Mouse (Mus musculus) midbrain, embryonic 16.5 days (tissue): ENCODE measurements around the gene Klhl8. TPM values are rescaled to one million over a fixed set of nuclear protein-coding genes. Genes with fewer than 3 reads are reported as not detected.

ENCODE experiments used
- ATAC-seq: fragments of 200-750 bp; cut with Nextera tagmentation; 2 replicates; pipeline ENCODE4 v1.8.0; 2017; ENCODE audit warnings: moderate TSS enrichment
- H3K27ac ChIP-seq: fragments of 300-500 bp; sonication (generic); 2 replicates; pipeline ENCODE4 v1.5.1; 2014; ENCODE audit warnings: mild to moderate bottlenecking, low read length, mixed read lengths
- H3K27me3 ChIP-seq: fragments of 300-500 bp; sonication (generic); 2 replicates; pipeline ENCODE4 v1.6.1; 2014; ENCODE audit warnings: low read depth, low read length, mixed read lengths; ENCODE audit not compliant: control insufficient read depth, insufficient read depth
- H3K36me3 ChIP-seq: fragments of 300-500 bp; sonication (generic); 2 replicates; pipeline ENCODE4 v1.6.1; 2014; ENCODE audit warnings: mild to moderate bottlenecking, low read length, moderate library complexity, mixed read lengths; ENCODE audit not compliant: control insufficient read depth, insufficient read depth
- H3K4me1 ChIP-seq: fragments of 300-500 bp; sonication (generic); 2 replicates; pipeline ENCODE4 v1.6.1; 2014; ENCODE audit warnings: mild to moderate bottlenecking, low read length, mixed read lengths; ENCODE audit not compliant: control insufficient read depth, insufficient read depth
- H3K4me2 ChIP-seq: fragments of 300-500 bp; sonication (generic); 2 replicates; pipeline ENCODE4 v1.6.1; 2014; ENCODE audit warnings: mild to moderate bottlenecking, low read length, mixed read lengths
- H3K4me3 ChIP-seq: fragments of 300-500 bp; sonication (generic); 2 replicates; pipeline ENCODE4 v1.5.1; 2014; ENCODE audit warnings: low read depth, mild to moderate bottlenecking, low read length, moderate library complexity, mixed read lengths
- H3K9ac ChIP-seq: fragments of 300-500 bp; sonication (generic); 2 replicates; pipeline ENCODE4 v1.6.1; 2014; ENCODE audit warnings: low read depth, low read length, mixed read lengths
- H3K9me3 ChIP-seq: fragments of 300-500 bp; sonication (generic); replicated peaks from 2 replicates; pipeline ENCODE4 v1.6.1; 2014; ENCODE audit warnings: mild to moderate bottlenecking, low read length, mixed read lengths; ENCODE audit not compliant: control insufficient read depth, poor library complexity, severe bottlenecking
- WGBS: fragments of 180-500 bp; shearing (Covaris S2); extraction: QIAGEN DNeasy Blood & Tissue Kit; methylation state at CpG from one replicate; pipeline ENCODE4 v1.1.7; 2014; 5-methylcytosine and 5-hydroxymethylcytosine counted together
- polyA plus RNA-seq: library from polyadenylated mRNA; unstranded; fragments of >200 nt; fragmentation: Nextera tagmentation; extraction: Ambion mirVana; gene quantifications from 2 replicates; pipeline ENCODE4 v1.2.1, GENCODE M21; 2015

The Klhl8 gene
- polyA plus RNA-seq, 1 experiment from 2014 or later: 49.7 TPM

- Histone ChIP-seq H3K4me3 (no peak overlapping the region), H3K4me1 (peaks cover 7% of the 10 kb centered on the region), H3K27ac (no peak overlapping the region), H3K36me3 (no peaks in the 10 kb centered on the region; the same call in 1 of the 2 replicates), H3K4me2 (no peak overlapping the region), H3K9me3 (no peaks in the 10 kb centered on the region), H3K27me3 (no peaks in the 10 kb centered on the region), H3K9ac (no peak overlapping the region)
- 66% methylated on average over 5 of the region's 5 CpGs for WGBS
- peak; percentile 59 for ATAC-seq
These were observed 54.6 kb downstream of the Klhl8 start for GRCm38 (mm10) chr5:103856286-103857009.

DNA sequence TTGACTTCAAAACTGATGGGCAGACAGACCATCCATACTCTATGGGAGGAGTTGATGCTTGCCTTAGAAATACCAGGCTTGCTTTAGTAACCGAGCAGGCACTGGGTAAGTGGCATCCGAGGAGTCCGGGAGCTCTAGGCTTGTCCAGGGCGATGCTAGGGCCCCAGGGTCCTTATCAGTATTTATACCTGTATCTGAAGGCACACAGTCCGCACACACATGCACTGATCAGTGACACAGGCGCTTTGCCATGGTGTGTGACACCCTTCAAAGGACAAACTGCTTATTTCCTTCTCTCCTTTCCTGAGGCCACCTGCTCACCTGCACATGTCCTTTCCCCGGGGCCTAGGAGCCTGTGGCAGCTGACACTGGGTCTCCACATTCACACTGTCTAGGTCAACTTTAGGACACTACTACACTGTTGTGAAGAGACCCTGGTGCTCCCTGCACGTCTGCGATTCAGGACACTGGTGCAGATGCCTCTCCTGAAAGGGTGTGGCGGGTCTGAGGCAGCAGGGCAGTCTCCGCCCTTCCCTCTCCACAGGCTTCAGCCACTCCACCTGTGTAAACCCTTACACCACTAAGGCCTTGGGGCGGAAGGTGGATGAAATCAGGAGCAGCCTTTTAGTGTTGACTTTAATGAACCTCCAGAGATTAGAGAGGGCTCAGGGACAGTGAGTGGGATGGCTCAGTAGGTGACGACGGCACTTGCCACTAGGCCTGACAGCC is 55.4 kb downstream of the Klhl8 start:
- 85% methylated on average over 14 of the region's 14 CpGs for WGBS
- H3K4me3 ChIP-seq: no peak overlapping the region
- H3K9ac ChIP-seq: peak overlapping the region; percentile 28; the same call in 1 of the 2 replicates
- H3K4me1 ChIP-seq: peaks cover 7% of the 10 kb centered on the region
- no peak overlapping the region for H3K4me2 ChIP-seq
- no peak overlapping the region for H3K27ac ChIP-seq
- H3K27me3 ChIP-seq: no peaks in the 10 kb centered on the region
- ATAC-seq: peak; percentile 55; the same call in 1 of the 2 replicates
- H3K36me3 ChIP-seq: no peaks in the 10 kb centered on the region
- H3K9me3 ChIP-seq: no peaks in the 10 kb centered on the region

GRCm38 (mm10) chr5:103854807-103855194 is 56.3 kb downstream of the Klhl8 start:
- Histone ChIP-seq H3K27me3 (no peaks in the 10 kb centered on the region), H3K4me1 (peaks cover 7% of the 10 kb centered on the region), H3K4me2 (no peak overlapping the region), H3K4me3 (no peak overlapping the region), H3K9ac (0 out of 2 replicates have a peak overlapping the region, but pooled peaks have one; percentile 27), H3K9me3 (no peaks in the 10 kb centered on the region), H3K27ac (0 out of 2 replicates have a peak overlapping the region, but pooled peaks have one; percentile 14), H3K36me3 (no peaks in the 10 kb centered on the region)
- no peak for ATAC-seq
- WGBS: 41% methylated on average over 5 of the region's 5 CpGs

- peaks cover 7% of the 10 kb centered on the region for H3K4me1 ChIP-seq
- peak overlapping the region; percentile 15; the same call in 1 of the 2 replicates for H3K4me2 ChIP-seq
- H3K4me3 ChIP-seq: no peak overlapping the region
- ATAC-seq: peak; percentile 78
- H3K9me3 ChIP-seq: no peaks in the 10 kb centered on the region
- H3K9ac ChIP-seq: 0 out of 2 replicates have a peak overlapping the region, but pooled peaks have one; percentile 26
- no peaks in the 10 kb centered on the region for H3K36me3 ChIP-seq
- WGBS: 52% methylated on average over 17 of the region's 17 CpGs
- no peaks in the 10 kb centered on the region for H3K27me3 ChIP-seq
- H3K27ac ChIP-seq: peak overlapping the region; percentile 56; the same call in 1 of the 2 replicates
These were observed 56.8 kb downstream of the Klhl8 start for GRCm38 (mm10) chr5:103854041-103854806.

GRCm38 (mm10) chr5:103852756-103853549 is 58.1 kb downstream of the Klhl8 start:
- H3K4me3 ChIP-seq: no peak overlapping the region
- no peaks in the 10 kb centered on the region for H3K36me3 ChIP-seq
- no peak for ATAC-seq
- H3K9me3 ChIP-seq: no peaks in the 10 kb centered on the region
- H3K4me2 ChIP-seq: no peak overlapping the region
- H3K27me3 ChIP-seq: no peaks in the 10 kb centered on the region
- no peak overlapping the region for H3K27ac ChIP-seq
- H3K4me1 ChIP-seq: peaks cover 7% of the 10 kb centered on the region
- no peak overlapping the region for H3K9ac ChIP-seq
- 79% methylated on average over 4 of the region's 4 CpGs for WGBS

GRCm38 (mm10) chr5:103848546-103848945 is 62.5 kb downstream of the Klhl8 start:
- 90% methylated on average over 8 of the region's 8 CpGs for WGBS
- H3K9me3 ChIP-seq: no peaks in the 10 kb centered on the region
- no peaks in the 10 kb centered on the region for H3K36me3 ChIP-seq
- ATAC-seq: no peak
- H3K4me1 ChIP-seq: peaks cover 9% of the 10 kb centered on the region; the same call in 1 of the 2 replicates
- H3K27ac ChIP-seq: no peak overlapping the region
- no peak overlapping the region for H3K9ac ChIP-seq
- H3K4me3 ChIP-seq: no peak overlapping the region
- H3K4me2 ChIP-seq: no peak overlapping the region
- no peaks in the 10 kb centered on the region for H3K27me3 ChIP-seq

DNA sequence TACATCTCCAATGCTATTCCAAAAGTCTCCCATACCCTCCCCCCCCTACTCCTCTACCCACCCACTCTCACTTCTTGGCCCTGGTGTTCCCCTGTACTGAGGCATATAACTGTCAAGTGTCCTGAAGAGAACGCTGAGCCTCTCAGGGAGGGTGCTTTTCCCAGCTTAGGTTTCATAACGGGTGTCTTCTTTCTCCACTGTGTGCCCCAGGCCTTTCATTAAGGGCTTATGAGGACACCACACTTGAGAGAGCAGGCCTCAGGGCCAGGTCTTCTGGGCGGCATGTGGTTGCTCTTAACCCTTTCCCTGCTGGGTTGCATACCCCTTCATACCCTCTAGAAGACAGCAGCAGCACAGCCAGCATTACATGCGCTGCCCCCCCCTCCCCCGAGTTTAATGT is 64.5 kb downstream of the Klhl8 start:
- Histone ChIP-seq H3K27me3 (no peaks in the 10 kb centered on the region), H3K4me2 (no peak overlapping the region), H3K27ac (no peak overlapping the region), H3K4me1 (peaks cover 9% of the 10 kb centered on the region; the same call in 1 of the 2 replicates), H3K9ac (no peak overlapping the region), H3K9me3 (no peaks in the 10 kb centered on the region), H3K4me3 (no peak overlapping the region), H3K36me3 (no peaks in the 10 kb centered on the region)
- ATAC-seq: no peak
- WGBS: 48% methylated on average over 5 of the region's 5 CpGs

DNA sequence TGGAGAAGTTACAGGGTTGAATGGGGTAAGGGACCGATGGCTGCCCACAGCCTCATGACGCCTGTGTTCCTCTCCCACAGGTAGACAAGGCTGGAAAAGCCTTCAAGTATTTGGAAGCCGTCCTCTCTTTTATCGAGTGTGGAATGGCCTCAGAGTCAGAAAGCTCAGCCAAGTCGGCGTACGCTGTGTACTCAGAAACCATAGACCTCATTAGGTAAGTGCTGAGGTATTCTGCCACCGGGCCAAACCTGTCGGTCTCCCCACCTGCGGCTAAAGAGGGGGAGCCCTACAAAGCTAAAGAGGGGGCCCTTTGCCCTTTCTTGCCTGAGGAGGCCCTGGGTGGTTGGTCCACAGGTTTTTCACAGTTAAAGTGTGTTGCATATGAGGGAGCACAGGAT is 64.9 kb downstream of the Klhl8 start:
- Histone ChIP-seq H3K4me2 (no peak overlapping the region), H3K27ac (no peak overlapping the region), H3K27me3 (no peaks in the 10 kb centered on the region), H3K9ac (no peak overlapping the region), H3K4me3 (no peak overlapping the region), H3K36me3 (no peaks in the 10 kb centered on the region), H3K4me1 (peaks cover 9% of the 10 kb centered on the region; the same call in 1 of the 2 replicates), H3K9me3 (no peaks in the 10 kb centered on the region)
- WGBS: 83% methylated on average over 10 of the region's 10 CpGs
- no peak; the same call in 1 of the 2 replicates for ATAC-seq
